Mouse (Mus musculus): ENCODE measurements around the gene Fbxo9.

- no peak for TF ChIP-seq POLR2A (IDR thresholded peaks at IDR 0.05; ENCODE audit: insufficient read depth, low read length)
- TF ChIP-seq CTCF (IDR thresholded peaks at IDR 0.05; ENCODE audit: low read depth, low read length) = no peak
Measured at GRCm38 (mm10) chr9:78035296-78035695, 73.6 kb downstream of the Fbxo9 start.
